Mouse (Mus musculus): Measurements from ENCODE around the gene Trim72. TPM values are rescaled to one million over a fixed set of nuclear protein-coding genes. Genes with fewer than 3 reads are reported as not detected.

Trim72 gene
- total and polyA plus RNA-seq, 2 experiments from 2014 or later, result 0.77 TPM; not detected in 1

- Histone ChIP-seq H3K4me1 (ENCODE audit: insufficient read depth, low read length) (no peaks in the 10 kb centered on the region), H3K4me3 (ENCODE audit: low read depth, low read length) (no peak overlapping the region), H3K4me2 (ENCODE audit: low read depth, low read length, poor library complexity, severe bottlenecking) (no peak overlapping the region), H3K36me3 (ENCODE audit: insufficient read depth, low read length) (no peaks in the 10 kb centered on the region), H3K9me3 (ENCODE audit: low read length) (no peaks in the 10 kb centered on the region), H3K27me3 (ENCODE audit: insufficient read depth, low read length) (no peaks in the 10 kb centered on the region), H3K9ac (replicated peaks; ENCODE audit: low read length, poor library complexity, severe bottlenecking) (no peak overlapping the region), H3K27ac (ENCODE audit: low read depth, low read length) (no peak overlapping the region)
- TF ChIP-seq CTCF (IDR thresholded peaks at IDR 0.05), result no peak
- DNase-seq (ENCODE audit: low spot score), result no peak
- 87% methylated on average over 6 of the region's 6 CpGs for WGBS
- ATAC-seq (ENCODE audit: low FRiP score), result no peak
These were observed 12.9 kb downstream of the Trim72 start for GRCm38 (mm10) chr7:128016650-128017049.

DNA sequence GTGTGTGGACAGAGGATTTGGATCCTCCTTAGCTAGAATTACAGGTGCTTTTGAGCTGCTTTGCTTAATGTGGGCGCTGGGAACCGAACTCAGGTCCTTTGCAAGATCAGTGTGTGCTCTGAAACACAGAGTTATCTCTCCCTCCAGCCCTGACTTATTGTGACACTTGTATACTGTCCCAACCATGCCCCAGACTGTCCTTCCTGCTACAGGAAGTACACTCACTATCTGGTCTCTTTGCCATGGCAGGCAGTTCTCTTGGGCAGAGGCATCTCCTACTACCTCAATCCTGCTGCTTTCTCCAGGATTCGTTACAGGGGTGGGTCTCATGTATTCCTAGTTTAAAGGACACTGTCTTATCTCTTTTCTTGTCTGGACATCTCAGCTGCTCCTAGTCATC is 14.5 kb downstream of the Trim72 start:
- ATAC-seq (ENCODE audit: low FRiP score), result no peak
- H3K27ac ChIP-seq (ENCODE audit: low read depth, low read length), result no peak overlapping the region
- H3K27me3 ChIP-seq (ENCODE audit: insufficient read depth, low read length), result no peaks in the 10 kb centered on the region
- no peak for TF ChIP-seq CTCF (IDR thresholded peaks at IDR 0.05)
- H3K4me3 ChIP-seq (ENCODE audit: low read depth, low read length), result no peak overlapping the region
- DNase-seq (ENCODE audit: low spot score), result no peak
- WGBS, result 92% methylated on average over 3 of the region's 3 CpGs
- no peaks in the 10 kb centered on the region for H3K9me3 ChIP-seq (ENCODE audit: low read length)
- H3K36me3 ChIP-seq (ENCODE audit: insufficient read depth, low read length), result no peaks in the 10 kb centered on the region
- no peaks in the 10 kb centered on the region for H3K4me1 ChIP-seq (ENCODE audit: insufficient read depth, low read length)
- H3K4me2 ChIP-seq (ENCODE audit: low read depth, low read length, poor library complexity, severe bottlenecking), result no peak overlapping the region
- H3K9ac ChIP-seq (replicated peaks; ENCODE audit: low read length, poor library complexity, severe bottlenecking), result no peak overlapping the region

- Histone ChIP-seq H3K4me2 (ENCODE audit: low read depth, low read length, poor library complexity, severe bottlenecking) (no peak overlapping the region), H3K27me3 (ENCODE audit: insufficient read depth, low read length) (no peaks in the 10 kb centered on the region), H3K27ac (ENCODE audit: low read depth, low read length) (no peak overlapping the region), H3K9me3 (ENCODE audit: low read length) (no peaks in the 10 kb centered on the region), H3K9ac (replicated peaks; ENCODE audit: low read length, poor library complexity, severe bottlenecking) (no peak overlapping the region), H3K36me3 (ENCODE audit: insufficient read depth, low read length) (no peaks in the 10 kb centered on the region), H3K4me3 (ENCODE audit: low read depth, low read length) (no peak overlapping the region), H3K4me1 (ENCODE audit: insufficient read depth, low read length) (no peaks in the 10 kb centered on the region)
- WGBS, result 74% methylated on average over 2 of the region's 2 CpGs
- TF ChIP-seq CTCF (IDR thresholded peaks at IDR 0.05), result no peak
- DNase-seq (ENCODE audit: low spot score) (no peak), ATAC-seq (ENCODE audit: low FRiP score) (no peak)
These were observed 15.4 kb downstream of the Trim72 start for GRCm38 (mm10) chr7:128019187-128019586.

GRCm38 (mm10) chr7:128022974-128023373 is 19.2 kb downstream of the Trim72 start:
- Histone ChIP-seq H3K4me2 (ENCODE audit: low read depth, low read length, poor library complexity, severe bottlenecking) (no peak overlapping the region), H3K27me3 (ENCODE audit: insufficient read depth, low read length) (no peaks in the 10 kb centered on the region), H3K9me3 (ENCODE audit: low read length) (no peaks in the 10 kb centered on the region), H3K9ac (replicated peaks; ENCODE audit: low read length, poor library complexity, severe bottlenecking) (no peak overlapping the region), H3K4me1 (ENCODE audit: insufficient read depth, low read length) (no peaks in the 10 kb centered on the region), H3K27ac (ENCODE audit: low read depth, low read length) (no peak overlapping the region), H3K36me3 (ENCODE audit: insufficient read depth, low read length) (no peaks in the 10 kb centered on the region), H3K4me3 (ENCODE audit: low read depth, low read length) (no peak overlapping the region)
- DNase-seq (ENCODE audit: low spot score) (no peak), ATAC-seq (ENCODE audit: low FRiP score) (no peak)
- TF ChIP-seq CTCF (IDR thresholded peaks at IDR 0.05), result peak; percentile 52
- 64% methylated on average over 8 of the region's 8 CpGs for WGBS

- no peak for ATAC-seq (ENCODE audit: low FRiP score)
- no peak overlapping the region for H3K27ac ChIP-seq (ENCODE audit: low read depth, low read length)
- no peak overlapping the region for H3K4me3 ChIP-seq (ENCODE audit: low read depth, low read length)
- DNase-seq (ENCODE audit: low spot score), result no peak
- H3K4me1 ChIP-seq (ENCODE audit: insufficient read depth, low read length), result no peaks in the 10 kb centered on the region
- H3K27me3 ChIP-seq (ENCODE audit: insufficient read depth, low read length), result no peaks in the 10 kb centered on the region
- WGBS, result 91% methylated on average over 4 of the region's 4 CpGs
- no peaks in the 10 kb centered on the region for H3K36me3 ChIP-seq (ENCODE audit: insufficient read depth, low read length)
- H3K9me3 ChIP-seq (ENCODE audit: low read length), result no peaks in the 10 kb centered on the region
- no peak overlapping the region for H3K4me2 ChIP-seq (ENCODE audit: low read depth, low read length, poor library complexity, severe bottlenecking)
- H3K9ac ChIP-seq (replicated peaks; ENCODE audit: low read length, poor library complexity, severe bottlenecking), result no peak overlapping the region
- no peak for TF ChIP-seq CTCF (IDR thresholded peaks at IDR 0.05)
These were observed 19.8 kb downstream of the Trim72 start for GRCm38 (mm10) chr7:128023565-128023964.

- H3K27ac ChIP-seq (ENCODE audit: low read depth, low read length), result no peak overlapping the region
- H3K9ac ChIP-seq (replicated peaks; ENCODE audit: low read length, poor library complexity, severe bottlenecking), result no peak overlapping the region
- no peak overlapping the region for H3K4me2 ChIP-seq (ENCODE audit: low read depth, low read length, poor library complexity, severe bottlenecking)
- H3K27me3 ChIP-seq (ENCODE audit: insufficient read depth, low read length), result no peaks in the 10 kb centered on the region
- no peak overlapping the region for H3K4me3 ChIP-seq (ENCODE audit: low read depth, low read length)
- ATAC-seq (ENCODE audit: low FRiP score) (no peak), DNase-seq (ENCODE audit: low spot score) (no peak)
- no peaks in the 10 kb centered on the region for H3K9me3 ChIP-seq (ENCODE audit: low read length)
- no peaks in the 10 kb centered on the region for H3K36me3 ChIP-seq (ENCODE audit: insufficient read depth, low read length)
- H3K4me1 ChIP-seq (ENCODE audit: insufficient read depth, low read length), result no peaks in the 10 kb centered on the region
- 93% methylated on average over 9 of the region's 9 CpGs for WGBS
- TF ChIP-seq CTCF (IDR thresholded peaks at IDR 0.05), result no peak
These were observed 20.6 kb downstream of the Trim72 start for GRCm38 (mm10) chr7:128024364-128024763.
